Mouse (Mus musculus) adrenal gland, postnatal 25 days (tissue): ENCODE measurements around the gene Nars2. TPM values are rescaled to one million over a fixed set of nuclear protein-coding genes. Genes with fewer than 3 reads are reported as not detected.

Experiments used
- DNase-seq: peaks from one replicate; pipeline ENCODE4 v3.0.0; 2021; ENCODE audit warnings: mixed read lengths
- total RNA-seq: library from RNA; stranded (reverse); gene quantifications from 2 replicates; pipeline ENCODE4 v1.2.3, GENCODE M21; 2021

Nars2 gene
- total RNA-seq, 1 experiment from 2014 or later: 19.9 TPM

DNA sequence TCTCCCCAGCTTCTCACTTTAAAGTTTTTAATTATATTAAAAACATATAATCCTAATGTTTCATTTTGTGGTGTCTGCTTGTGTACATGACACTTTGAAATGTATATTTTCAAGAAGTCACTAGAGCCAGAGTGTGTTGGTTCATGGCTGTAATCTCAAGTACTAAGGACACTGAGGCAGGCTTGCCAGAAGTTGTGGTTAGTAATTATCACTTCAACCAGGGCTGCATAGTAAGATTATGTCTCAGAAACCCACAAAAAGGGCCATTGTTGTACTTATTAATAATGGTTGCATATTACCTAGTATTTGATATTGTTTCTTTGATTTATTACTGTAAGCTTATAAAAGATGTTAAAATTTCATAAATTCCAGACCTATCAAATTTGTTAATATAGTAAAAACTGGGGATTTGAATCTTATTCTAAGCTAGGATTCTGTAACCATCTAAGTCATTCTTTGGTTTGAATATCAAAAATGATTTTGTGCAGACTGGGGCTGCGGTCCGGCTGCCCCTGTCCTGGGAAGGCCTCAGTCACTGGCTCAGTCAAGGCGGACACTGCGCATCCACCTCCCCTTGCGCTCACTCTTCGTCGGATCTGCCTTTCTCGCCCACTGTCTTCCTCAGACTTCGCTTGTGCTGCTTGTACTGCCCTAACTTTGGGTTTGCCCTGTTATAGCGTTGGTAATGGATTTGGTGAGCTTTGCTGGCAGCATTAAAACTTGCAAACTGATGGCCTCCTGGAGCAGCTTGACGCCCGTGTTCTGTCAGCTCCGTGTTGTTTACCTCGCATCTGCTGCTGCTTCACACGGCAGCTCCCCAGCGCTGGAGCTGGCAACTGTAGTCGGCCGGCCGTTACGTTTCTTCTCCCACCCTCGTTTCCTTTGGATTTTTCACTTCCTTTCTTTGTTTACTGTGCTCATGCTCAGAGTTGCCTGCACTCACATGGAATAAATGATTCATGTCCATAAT is 20.0 kb downstream of the Nars2 start:
- no peak for DNase-seq

DNA sequence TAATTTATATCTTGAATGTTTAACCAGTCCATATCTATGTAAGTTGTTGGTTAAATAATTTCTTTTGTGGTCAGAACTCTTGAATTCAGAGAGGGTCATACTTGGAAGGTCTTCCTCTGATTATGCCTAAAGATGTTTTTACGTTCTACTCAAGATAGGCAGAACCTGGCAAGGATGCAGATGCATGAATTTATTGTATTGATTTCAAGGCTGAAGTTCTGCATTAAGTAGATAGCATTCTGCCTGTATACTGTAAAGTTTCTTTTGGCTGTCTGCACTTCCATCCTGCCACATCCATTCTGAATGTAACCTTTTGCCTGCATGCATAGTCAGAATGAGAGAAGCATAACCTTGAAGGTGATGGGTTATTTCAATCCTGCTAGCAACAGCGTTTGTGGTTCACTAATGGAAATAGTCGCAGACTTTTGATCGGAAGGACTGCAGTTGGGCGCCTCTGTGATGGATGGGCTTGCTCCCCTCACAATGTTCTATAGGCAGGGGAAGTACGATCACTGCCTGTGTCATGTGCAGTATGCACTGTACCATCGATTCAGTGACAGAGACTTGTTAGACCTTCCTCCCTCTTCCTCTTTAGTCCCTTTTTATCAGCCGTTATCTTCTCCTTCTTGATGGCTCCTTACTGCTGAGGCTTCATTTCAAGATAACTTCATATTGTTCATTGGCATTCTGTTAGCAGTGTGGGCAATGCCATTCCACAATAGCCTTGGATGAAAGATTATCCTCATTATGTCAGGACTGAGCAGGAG is 21.0 kb downstream of the Nars2 start:
- DNase-seq: no peak

GRCm38 (mm10) chr7:96975914-96976313 is 24.6 kb downstream of the Nars2 start:
- no peak for DNase-seq

DNA sequence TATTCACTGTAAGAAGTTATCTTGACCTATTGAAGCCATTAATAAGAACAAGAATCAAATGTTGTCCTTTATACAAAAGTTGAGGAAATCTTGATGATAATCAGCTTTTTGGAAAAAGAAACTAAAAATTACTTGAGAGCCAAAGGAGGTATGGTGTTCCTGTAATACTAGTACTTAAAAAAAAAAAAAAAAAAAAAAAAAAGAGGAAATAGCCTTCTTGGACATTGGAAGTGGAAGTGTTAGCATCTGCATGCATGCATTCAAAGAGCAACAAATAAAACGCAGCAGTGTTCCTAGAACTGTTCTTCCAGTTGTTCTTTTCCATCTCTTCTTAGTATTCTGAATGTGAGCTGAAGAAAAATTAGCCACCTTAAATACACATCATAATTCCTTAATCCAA is 25.9 kb downstream of the Nars2 start:
- DNase-seq: no peak

- DNase-seq: no peak
Measured at GRCm38 (mm10) chr7:96981366-96981765, 30.1 kb downstream of the Nars2 start.

- no peak for DNase-seq
Measured at GRCm38 (mm10) chr7:96983660-96984347, 32.5 kb downstream of the Nars2 start.

DNA sequence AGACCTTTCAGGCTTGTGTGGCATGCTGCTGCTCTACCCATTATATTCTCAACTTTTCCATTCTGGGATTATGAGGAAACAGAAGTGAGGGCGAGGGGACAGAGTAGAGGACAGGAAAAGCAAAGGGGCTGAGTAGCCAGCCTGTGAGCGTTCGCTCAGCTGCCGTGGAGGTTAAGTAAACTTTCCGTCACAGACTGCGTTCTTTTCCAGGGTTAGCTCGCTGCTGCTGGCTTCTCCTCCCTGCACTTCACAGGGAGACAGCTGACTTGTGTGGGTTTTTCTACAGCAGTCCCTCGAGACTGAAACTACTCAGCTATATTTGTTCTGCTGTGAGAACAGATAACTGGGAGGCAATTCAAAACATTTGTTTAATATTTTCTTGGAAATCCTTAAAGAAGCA is 34.5 kb downstream of the Nars2 start:
- no peak for DNase-seq

DNA sequence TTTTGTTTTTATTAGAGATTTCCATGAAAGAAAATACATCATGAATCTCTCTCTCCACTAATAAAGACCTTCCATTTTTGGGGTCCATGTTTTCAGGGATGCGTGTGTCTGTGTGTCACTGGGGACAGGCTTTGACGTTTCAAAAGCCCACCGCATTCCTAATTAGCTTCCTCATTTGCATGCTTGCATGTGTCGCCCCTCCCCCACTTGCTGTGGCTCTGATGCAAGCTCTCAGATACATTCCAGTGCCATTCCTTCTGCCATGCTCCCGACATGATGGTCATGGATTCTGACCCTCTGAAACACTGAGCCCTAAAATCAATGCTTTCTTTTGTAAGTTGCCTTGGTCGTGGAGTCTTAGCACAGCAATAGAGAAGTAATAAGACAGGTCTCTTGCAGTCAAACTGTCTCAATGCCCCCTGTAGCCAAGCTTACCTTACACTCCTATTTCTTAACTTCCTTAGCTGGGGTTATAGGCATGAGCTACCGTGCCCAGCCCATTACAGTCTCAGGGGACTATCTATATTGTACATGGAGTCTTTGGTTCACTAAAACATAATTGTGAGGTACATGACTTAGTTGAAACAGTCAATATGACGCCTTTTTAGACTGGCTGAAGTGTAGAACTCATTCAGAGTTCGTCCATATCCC is 35.6 kb downstream of the Nars2 start:
- DNase-seq: no peak

DNA sequence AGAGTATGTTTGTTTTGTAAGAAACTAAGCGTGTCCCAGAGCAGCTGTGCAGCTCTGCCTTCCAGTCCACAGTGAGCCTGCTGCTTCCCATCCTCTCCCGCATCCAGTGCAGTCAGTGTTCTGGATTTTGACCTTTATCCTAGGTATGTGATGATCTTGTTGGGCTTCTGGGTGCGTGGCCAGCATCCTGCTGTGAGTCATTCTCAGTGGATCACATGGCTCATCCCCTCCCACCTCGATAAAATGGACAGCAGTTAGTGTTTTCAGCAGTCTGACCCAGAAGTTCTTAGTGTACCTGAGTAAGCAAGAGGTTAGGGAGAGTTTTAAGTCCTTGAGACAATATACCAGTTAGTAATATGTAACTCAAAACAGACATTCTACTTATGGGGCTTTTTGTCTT is 36.4 kb downstream of the Nars2 start:
- DNase-seq: no peak

DNA sequence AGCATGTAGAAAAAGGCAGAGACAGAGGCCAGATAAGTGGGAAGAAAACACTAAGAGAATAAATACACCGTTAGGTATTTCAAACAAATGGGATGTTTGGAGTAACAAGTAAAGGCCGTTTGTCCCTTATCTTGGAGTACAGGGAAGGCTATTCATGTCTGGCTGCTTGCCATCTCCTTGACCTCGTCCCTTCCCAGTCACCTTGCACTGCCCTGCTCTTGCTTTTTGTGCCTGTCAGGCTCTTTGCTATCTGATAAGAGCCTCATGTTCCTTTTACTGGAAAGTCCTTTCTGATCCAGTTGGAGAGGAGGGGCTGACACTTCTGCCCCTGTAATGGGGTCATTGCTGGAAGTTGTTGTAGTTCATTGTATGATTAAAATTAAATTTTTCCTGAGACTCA is 61.7 kb downstream of the Nars2 start:
- DNase-seq: peak; percentile 32

DNA sequence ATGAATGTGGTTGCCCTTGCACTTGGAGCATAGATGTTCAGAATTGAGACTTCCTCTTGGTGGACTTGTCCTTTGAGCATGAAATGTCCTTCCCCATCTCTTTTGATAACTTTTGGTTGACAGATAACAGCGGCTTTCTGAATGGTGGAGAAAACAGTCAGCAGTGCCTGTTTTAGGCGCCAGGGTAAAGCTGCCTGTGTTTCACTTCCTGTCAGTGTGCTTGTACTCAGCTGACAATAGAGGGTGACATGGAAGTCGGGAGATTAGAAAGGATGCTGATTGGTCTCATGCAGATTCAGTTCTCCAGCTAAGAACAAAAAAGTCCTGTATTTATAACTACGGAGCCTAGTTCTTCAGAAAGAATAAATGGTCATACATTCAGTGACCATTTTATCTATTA is 66.7 kb downstream of the Nars2 start:
- no peak for DNase-seq

DNA sequence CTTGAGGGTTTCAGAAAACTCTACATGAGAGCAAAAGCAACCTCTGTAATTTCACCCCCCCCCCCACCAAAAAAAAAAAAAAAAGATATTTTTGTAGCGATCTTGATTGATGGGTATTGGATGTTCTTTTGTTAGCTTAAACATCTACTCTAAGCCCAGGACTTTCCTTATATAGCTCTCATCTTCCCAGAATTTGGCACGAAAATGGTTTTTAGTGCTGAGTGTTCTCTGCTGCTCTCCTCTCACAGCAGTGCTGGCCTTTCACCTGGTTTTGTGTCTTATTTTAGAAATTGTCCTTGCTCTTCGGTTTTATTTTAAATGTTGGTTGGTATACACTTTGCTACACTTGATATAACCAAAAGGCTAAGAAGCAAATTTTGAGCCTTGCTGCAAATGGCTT is 67.1 kb downstream of the Nars2 start:
- DNase-seq: no peak

DNA sequence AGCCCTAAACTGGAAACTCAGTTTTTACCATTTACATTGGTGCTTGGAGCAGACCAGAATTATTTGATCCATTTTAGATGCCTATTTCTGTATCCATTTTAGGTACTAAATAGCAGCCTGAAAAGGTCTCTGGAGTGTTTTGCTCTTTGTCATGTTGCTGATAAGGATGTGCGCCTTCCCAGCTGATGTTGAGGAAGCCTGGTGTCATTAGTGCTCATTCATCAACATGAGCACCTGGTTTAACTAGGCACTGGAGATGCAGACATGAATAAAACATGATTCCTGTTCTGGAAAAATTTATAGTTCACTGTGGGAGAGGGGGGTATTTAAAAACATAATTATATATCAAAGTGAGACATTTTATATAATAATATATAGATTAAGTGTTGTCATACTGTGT is 68.0 kb downstream of the Nars2 start:
- DNase-seq: no peak

GRCm38 (mm10) chr7:97026772-97027358 is 75.6 kb downstream of the Nars2 start:
- no peak for DNase-seq

GRCm38 (mm10) chr7:97029151-97029550 is 77.8 kb downstream of the Nars2 start:
- DNase-seq: peak; percentile 33

DNA sequence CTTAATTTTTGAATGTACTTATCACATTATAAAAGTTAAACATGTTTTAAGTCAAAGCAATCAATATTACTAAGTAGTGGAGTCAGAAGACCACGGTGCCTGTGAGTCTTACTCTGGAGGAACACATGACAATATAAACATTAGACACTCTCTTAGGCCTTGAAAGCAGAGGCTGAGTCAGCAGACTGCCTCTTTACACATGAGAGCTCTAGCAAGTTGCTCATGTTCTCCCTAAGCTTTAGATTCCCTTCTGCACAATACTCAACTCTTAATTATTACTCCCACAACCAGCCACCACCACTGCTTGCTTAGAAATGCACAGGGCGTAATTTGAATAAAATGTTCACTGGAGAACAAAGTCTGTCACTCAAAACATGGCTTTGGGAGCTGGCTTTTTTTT is 81.1 kb downstream of the Nars2 start:
- no peak for DNase-seq

DNA sequence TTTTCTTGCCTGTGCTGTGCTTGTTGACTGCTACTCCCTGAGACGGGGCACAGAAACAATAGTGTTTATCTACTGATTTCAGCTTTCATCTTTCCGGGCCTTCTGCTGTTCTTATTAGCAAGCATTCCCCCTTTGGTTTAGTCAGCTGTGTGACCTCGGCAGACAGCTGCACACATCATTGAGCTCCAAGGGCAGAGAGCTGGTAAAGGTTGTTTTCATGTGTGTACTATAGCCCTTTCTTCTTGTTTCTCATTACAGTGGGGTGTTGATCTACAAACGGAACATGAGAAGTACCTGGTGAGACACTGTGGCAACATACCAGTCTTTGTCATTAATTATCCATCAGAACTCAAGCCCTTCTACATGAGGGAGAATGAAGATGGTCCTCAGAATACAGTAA is 88.3 kb downstream of the Nars2 start:
- no peak for DNase-seq

DNA sequence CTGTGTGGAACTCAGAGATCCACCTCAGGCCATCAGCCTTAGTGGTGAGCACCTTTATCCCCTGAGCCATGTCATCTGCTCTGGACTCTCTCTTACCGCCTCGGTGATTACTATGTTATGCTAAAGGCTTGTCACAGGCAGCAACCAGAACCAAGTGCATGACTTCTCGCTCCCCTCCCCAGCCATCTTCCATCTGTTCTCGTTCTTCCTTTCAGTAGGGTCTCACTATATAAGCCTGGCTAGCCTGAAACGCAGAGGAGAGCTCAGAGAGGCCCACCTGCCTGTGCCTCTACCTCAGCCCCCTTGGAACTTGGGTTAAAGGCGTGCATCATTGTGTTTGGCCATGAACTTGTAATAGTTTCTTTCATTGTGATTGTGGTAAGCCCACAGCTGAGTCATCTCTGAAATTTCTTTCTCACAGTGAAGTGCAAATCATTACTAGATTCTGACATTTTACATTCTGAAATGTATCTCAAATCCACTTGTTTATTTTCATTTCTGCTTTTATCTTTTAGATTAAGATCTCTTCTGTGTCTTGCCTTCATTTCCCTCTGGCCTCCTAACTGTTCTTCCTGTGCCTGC is 90.7 kb downstream of the Nars2 start:
- no peak for DNase-seq

- no peak for DNase-seq
Measured at GRCm38 (mm10) chr7:97042981-97043380, 91.7 kb downstream of the Nars2 start.

DNA sequence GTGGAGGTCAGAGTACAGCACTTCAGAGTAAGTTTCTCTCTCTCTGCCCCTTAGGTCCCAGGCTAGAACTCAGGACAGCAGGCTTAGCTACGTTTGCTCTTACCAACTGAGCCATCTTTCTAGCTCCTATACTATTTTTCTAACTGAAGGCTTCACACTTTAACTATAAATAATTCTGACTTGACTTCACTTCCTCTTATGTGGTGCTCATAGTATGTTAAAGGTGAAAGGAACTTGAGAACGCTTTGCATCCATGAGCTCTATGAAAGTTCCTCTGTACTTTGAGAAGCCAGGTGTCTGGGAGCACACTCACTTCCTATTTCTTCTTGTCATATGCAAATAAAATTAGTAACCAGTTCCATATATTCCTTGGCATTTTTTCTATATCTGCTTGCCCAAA is 109.7 kb downstream of the Nars2 start:
- no peak for DNase-seq

GRCm38 (mm10) chr7:97071512-97071911 is 120.2 kb downstream of the Nars2 start:
- DNase-seq: no peak

DNA sequence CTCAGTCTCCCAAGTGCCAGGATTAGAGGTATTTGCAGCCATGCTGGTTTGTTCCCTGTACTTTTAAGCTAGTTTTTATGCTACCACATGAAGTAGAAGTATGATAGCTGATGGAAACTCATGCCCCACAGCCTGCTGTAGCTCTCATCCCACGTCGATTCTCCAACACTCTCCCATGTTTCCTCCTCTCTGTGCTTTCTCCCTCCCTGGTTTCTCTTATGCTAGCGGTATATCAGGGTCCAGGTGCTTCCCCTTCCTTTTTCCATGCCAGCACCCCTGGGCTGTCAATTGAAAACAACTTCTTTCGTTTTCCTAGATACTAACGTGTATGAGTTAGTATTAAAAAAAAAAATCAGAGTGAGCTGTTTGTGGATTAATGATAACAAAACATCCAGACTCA is 120.8 kb downstream of the Nars2 start:
- DNase-seq: no peak
